Comparison of ENCODE assay signal across 8 mouse cellular contexts in the genomic region with DNA sequence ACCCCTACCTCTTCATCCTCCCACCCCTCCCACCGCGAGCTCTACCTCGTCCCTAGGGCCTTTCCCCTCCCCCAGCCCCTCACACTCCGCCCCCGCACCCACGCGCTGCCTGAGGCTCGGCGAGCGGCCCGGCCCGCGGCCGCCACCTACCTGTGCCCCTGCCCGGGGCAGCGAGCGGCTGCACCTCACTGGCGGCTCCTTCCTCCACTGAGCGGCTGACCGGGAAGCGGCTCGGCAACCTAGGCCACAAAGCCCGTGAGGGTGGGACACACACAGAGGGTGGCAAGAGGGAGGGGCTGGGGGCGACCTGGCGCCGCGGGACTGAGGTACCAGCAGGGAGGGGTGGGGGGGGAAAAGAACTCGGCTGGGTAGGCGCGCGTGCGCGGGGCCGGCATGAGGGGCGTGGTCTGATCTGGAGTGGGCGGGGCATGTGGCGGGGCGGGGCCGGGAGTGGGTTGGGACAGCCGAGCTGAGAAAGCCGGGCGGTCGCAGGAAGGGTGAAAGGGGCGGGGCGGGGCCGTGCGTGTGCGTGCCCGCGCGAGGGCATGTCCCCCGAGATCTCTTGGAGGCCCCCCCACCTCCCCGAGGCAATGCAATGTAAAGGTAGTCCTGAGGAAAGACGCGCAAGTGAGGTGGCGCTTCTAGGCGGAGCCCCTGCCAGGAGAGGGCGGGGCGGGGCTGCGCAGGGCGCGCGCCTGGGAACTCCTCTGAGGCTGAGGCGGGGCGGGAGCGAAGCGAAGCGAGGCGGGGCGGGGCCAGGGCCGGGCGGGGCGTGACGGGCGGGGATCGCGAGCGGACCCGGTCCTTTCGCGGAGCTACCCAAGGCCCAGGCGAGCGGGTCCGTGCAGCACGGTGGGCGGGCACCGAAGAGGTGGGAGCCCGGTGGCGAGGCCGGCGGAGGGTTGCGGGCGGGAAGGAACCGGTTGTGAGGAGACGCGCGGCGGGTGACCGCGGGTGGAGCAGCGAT. TPM values are rescaled to one million over a fixed set of nuclear protein-coding genes. Genes with fewer than 3 reads are reported as not detected.
DNase-seq lines count a peak whose midpoint lies in the region; ATAC-seq and TF ChIP-seq lines count a peak whose summit lies in the region.

A gene (minus strand): TSS at position 408 of the 967 bp plus-strand sequence.
A gene (plus strand): TSS at position 469 of the 967 bp plus-strand sequence.

- peak in 2 of 3 experiments; percentile 11 to 37; a peak in 3 of 6 replicates for TF ChIP-seq CTCF in MEL (IDR thresholded peaks at IDR 0.05 in 2 of 3, conservative IDR thresholded peaks at IDR 0.05 in 1 of 3; ENCODE audit: control insufficient read depth in 1 of 3, insufficient read depth in 1 of 3, low read depth in 2 of 3, low read length in 3 of 3, poor library complexity in 1 of 3, severe bottlenecking in 1 of 3)
- TF ChIP-seq CTCF in cerebellum, adult 2 months (IDR thresholded peaks at IDR 0.05; ENCODE audit: borderline replicate concordance, insufficient read depth, low read depth, low read length): no peak
- TF ChIP-seq CTCF in forebrain, postnatal 0 days (IDR thresholded peaks at IDR 0.05; ENCODE audit: low read depth): peak; percentile 52

- peak; percentile 31 to 64; a peak in 2 of 4 replicates for TF ChIP-seq POLR2A in MEL (IDR thresholded peaks at IDR 0.05; ENCODE audit: control insufficient read depth in 1 of 2, insufficient read depth in 1 of 2, low read depth in 1 of 2, low read length in 2 of 2, poor library complexity in 1 of 2)
- peak; percentile 71 for TF ChIP-seq POLR2A in cerebellum, adult 2 months (IDR thresholded peaks at IDR 0.05; ENCODE audit: borderline replicate concordance, insufficient read depth, low read length)

- peak within 1 kb of the TSS; percentile 98 to 99 for H3K4me3 ChIP-seq in MEL (ENCODE audit: control insufficient read depth in 1 of 2, insufficient read depth in 1 of 2, low read depth in 2 of 2, low read length in 2 of 2)
- peak within 1 kb of the TSS; percentile 87 for H3K4me3 ChIP-seq in cerebellum, adult 2 months (replicated peaks; ENCODE audit: insufficient read depth, low read depth, low read length)
- H3K4me3 ChIP-seq in forebrain, postnatal 0 days (ENCODE audit: low read depth, low read length): peak within 1 kb of the TSS; percentile 86
- peak within 1 kb of the TSS; percentile 88 for H3K4me3 ChIP-seq in lung, embryonic 15.5 days

- peak; percentile 96 for ATAC-seq in forebrain, postnatal 0 days
- peak; percentile 98 for ATAC-seq in lung, embryonic 15.5 days (ENCODE audit: borderline replicate concordance, extremely low read depth, low FRiP score, low TSS enrichment)

- peaks cover 8% of the 10 kb centered on the region for H3K79me2 ChIP-seq in MEL (ENCODE audit: control insufficient read depth, insufficient read depth, low read length, poor library complexity)

- H3K36me3 ChIP-seq in MEL (ENCODE audit: control insufficient read depth in 1 of 2, insufficient read depth in 2 of 2, low read length in 2 of 2): peaks cover 0 to 15% of the 10 kb centered on the region in 2 experiments; a peak in 2 of 4 replicates
- H3K36me3 ChIP-seq in forebrain, postnatal 0 days (ENCODE audit: insufficient read depth): no peaks in the 10 kb centered on the region
- no peaks in the 10 kb centered on the region for H3K36me3 ChIP-seq in lung, embryonic 15.5 days

- H3K27ac ChIP-seq in MEL (ENCODE audit: control insufficient read depth, low read depth, low read length): peak within 1 kb of the TSS; percentile 31; the same call in 1 of the 2 replicates
- H3K27ac ChIP-seq in cerebellum, adult 2 months (ENCODE audit: insufficient read depth, low read length): peak within 1 kb of the TSS; percentile 86
- peak within 1 kb of the TSS; percentile 87 for H3K27ac ChIP-seq in forebrain, postnatal 0 days (ENCODE audit: low read depth, low read length)
- peak within 1 kb of the TSS; percentile 87 for H3K27ac ChIP-seq in lung, embryonic 15.5 days

- peak within 1 kb of the TSS; percentile 94 for H3K9ac ChIP-seq in MEL (ENCODE audit: control insufficient read depth, low read depth, low read length, poor library complexity, severe bottlenecking)
- H3K9ac ChIP-seq in forebrain, postnatal 0 days: peak within 1 kb of the TSS; percentile 86
- H3K9ac ChIP-seq in lung, embryonic 15.5 days: peak within 1 kb of the TSS; percentile 76

- H3K27me3 ChIP-seq in MEL (ENCODE audit: control insufficient read depth in 1 of 2, insufficient read depth in 2 of 2, low read length in 2 of 2): no peaks in the 10 kb centered on the region
- H3K27me3 ChIP-seq in cerebellum, adult 2 months (ENCODE audit: control insufficient read depth, insufficient read depth, low read length): no peaks in the 10 kb centered on the region
- H3K27me3 ChIP-seq in forebrain, postnatal 0 days (ENCODE audit: insufficient read depth, low read length): no peaks in the 10 kb centered on the region
- no peaks in the 10 kb centered on the region for H3K27me3 ChIP-seq in lung, embryonic 15.5 days

- H3K4me1 ChIP-seq in MEL (ENCODE audit: control insufficient read depth in 1 of 2, insufficient read depth in 2 of 2, low read length in 2 of 2): peaks cover 12 to 15% of the 10 kb centered on the region in 2 experiments; a peak in 3 of 4 replicates
- no peaks in the 10 kb centered on the region for H3K4me1 ChIP-seq in cerebellum, adult 2 months (ENCODE audit: control insufficient read depth, insufficient read depth, low read length)
- H3K4me1 ChIP-seq in forebrain, postnatal 0 days (ENCODE audit: insufficient read depth): 0 out of 2 replicates have a peak, but pooled peaks cover 5% of the 10 kb centered on the region
- H3K4me1 ChIP-seq in lung, embryonic 15.5 days: peaks cover 37% of the 10 kb centered on the region

- DNase-seq in MEL (ENCODE audit: low read depth, low spot score): peak; percentile 95
- DNase-seq in cerebellum, adult 2 months: peak; percentile 93 to 97
- DNase-seq in forebrain, postnatal 0 days: peak; percentile 96
- DNase-seq in heart, postnatal 4 days: peak; percentile 96
- DNase-seq in layer of hippocampus, adult 8-10 months (ENCODE audit: low spot score in 2 of 2): peak; percentile 90
- DNase-seq in ovary, adult 18-20 months (ENCODE audit: low spot score): peak; percentile 96
- DNase-seq in thymus, postnatal 0 days (ENCODE audit: low spot score): peak; percentile 98

- WGBS in cerebellum, adult 2 months: under 1% methylated on average over 100 of the region's 101 CpGs
- WGBS in forebrain, postnatal 0 days: 3% methylated on average over 88 of the region's 101 CpGs
- WGBS in lung, embryonic 15.5 days: under 1% methylated on average over 99 of the region's 101 CpGs

- H3K9me3 ChIP-seq in MEL (replicated peaks; ENCODE audit: insufficient read depth, low read length): no peaks in the 10 kb centered on the region
- H3K9me3 ChIP-seq in forebrain, postnatal 0 days (ENCODE audit: low read length): no peaks in the 10 kb centered on the region
- H3K9me3 ChIP-seq in lung, embryonic 15.5 days: no peaks in the 10 kb centered on the region

- peak within 1 kb of the TSS; percentile 65 for H3K4me2 ChIP-seq in forebrain, postnatal 0 days (ENCODE audit: low read depth)
- H3K4me2 ChIP-seq in lung, embryonic 15.5 days: peak within 1 kb of the TSS; percentile 79

- TF ChIP-seq RAD21 in MEL (IDR thresholded peaks at IDR 0.05; ENCODE audit: low read depth, low read length): no peak

- no peak for TF ChIP-seq EP300 in MEL (IDR thresholded peaks at IDR 0.05; ENCODE audit: low read depth in 1 of 2, low read length in 2 of 2)

TF ChIP-seq in MEL, 35 proteins besides CTCF, POLR2A, EP300 and RAD21 (continues in another document):
- TF ChIP-seq USF1 (IDR thresholded peaks at IDR 0.05; ENCODE audit: low read depth, low read length) (peak; percentile 22; the same call in 1 of the 2 replicates), ZKSCAN1 (IDR thresholded peaks at IDR 0.05; ENCODE audit: low read depth, low read length) (no peak), HCFC1 (IDR thresholded peaks at IDR 0.05; ENCODE audit: low read depth, low read length) (peak; percentile 55; the same call in 1 of the 2 replicates), NRF1 (IDR thresholded peaks at IDR 0.05; ENCODE audit: insufficient read depth, low read depth, low read length, poor library complexity, severe bottlenecking) (peak; percentile 76), JUND (IDR thresholded peaks at IDR 0.05; ENCODE audit: low read depth, low read length) (no peak), MXI1 (IDR thresholded peaks at IDR 0.05; ENCODE audit: low read depth, low read length) (0 out of 2 replicates have a peak, but pooled peaks have one; percentile 15), SIN3A (IDR thresholded peaks at IDR 0.05; ENCODE audit: low read length) (peak; percentile 36; the same call in 1 of the 2 replicates), TBP (IDR thresholded peaks at IDR 0.05; ENCODE audit: low read depth, low read length) (0 out of 2 replicates have a peak, but pooled peaks have one; percentile 48), KAT2A (conservative IDR thresholded peaks at IDR 0.05; ENCODE audit: low read depth, low read length) (no peak), SMC3 (IDR thresholded peaks at IDR 0.05; ENCODE audit: low read depth, low read length) (0 out of 2 replicates have a peak, but pooled peaks have one; percentile 10)

RNA-seq across cellular contexts. Expression of the first gene that starts in this region (rescaled TPM):
- total RNA-seq in MEL (2012; rRNA removed): 8.6 and 9.3 TPM in 2 replicates
- polyA plus RNA-seq in MEL (2012; ENCODE audit: insufficient read depth in 1 of 2, insufficient read length in 2 of 2, low read depth in 1 of 2, low replicate concordance in 2 of 2, missing spikeins in 1 of 2): 10 to 100 TPM in 1 of 2 experiments, not detected in 1; 48.9 TPM
- 23.4 and 24.1 TPM in 2 replicates for polyA plus RNA-seq in cerebellum, adult 2 months (2012; rRNA removed)
- 12.4 and 14.7 TPM in 2 replicates for total RNA-seq in forebrain, postnatal 0 days (2014; rRNA removed)
- 27.9 and 36.4 TPM in 2 replicates for polyA plus RNA-seq in forebrain, postnatal 0 days (2015; fragmentation: Nextera tagmentation; extraction: Ambion mirVana)
- 10 to 100 TPM; 23.1 to 24.9 TPM for total RNA-seq in heart, postnatal 4 days (2021)
- total RNA-seq in layer of hippocampus, adult 8-10 months (2022): 10 to 100 TPM; 30.5 to 38.5 (median 34.3) TPM
- 71.7 and 72.6 TPM in 2 replicates for polyA plus RNA-seq in lung, embryonic 15.5 days (2015; fragmentation: Nextera tagmentation; extraction: Ambion mirVana)
- 127 and 129 TPM in 2 replicates for polyA plus RNA-seq in thymus, postnatal 0 days (2015; fragmentation: Nextera tagmentation; extraction: Ambion mirVana)

RNA-seq across cellular contexts. Expression of the second gene that starts in this region (rescaled TPM):
- total RNA-seq in MEL (2012; rRNA removed): 11.2 and 12.4 TPM in 2 replicates
- polyA plus RNA-seq in MEL (2012; ENCODE audit: insufficient read depth in 1 of 2, insufficient read length in 2 of 2, low read depth in 1 of 2, low replicate concordance in 2 of 2, missing spikeins in 1 of 2): 10 to 100 TPM in 1 of 2 experiments, not detected in 1; 16.8 TPM
- polyA plus RNA-seq in cerebellum, adult 2 months (2012; rRNA removed): 22.5 and 23.5 TPM in 2 replicates
- total RNA-seq in forebrain, postnatal 0 days (2014; rRNA removed): 17.9 and 20.4 TPM in 2 replicates
- polyA plus RNA-seq in forebrain, postnatal 0 days (2015; fragmentation: Nextera tagmentation; extraction: Ambion mirVana): 40.5 and 43.8 TPM in 2 replicates
- 10 to 100 TPM; 16.1 to 18.4 TPM for total RNA-seq in heart, postnatal 4 days (2021)
- total RNA-seq in layer of hippocampus, adult 8-10 months (2022): 10 to 100 TPM; 18.9 to 24.1 (median 21.0) TPM
- 35.2 and 38.7 TPM in 2 replicates for polyA plus RNA-seq in lung, embryonic 15.5 days (2015; fragmentation: Nextera tagmentation; extraction: Ambion mirVana)
- 106 and 112 TPM in 2 replicates for polyA plus RNA-seq in thymus, postnatal 0 days (2015; fragmentation: Nextera tagmentation; extraction: Ambion mirVana)

Comparison
In these comparisons a context has a peak if more than half of its experiments do, and no peak if none do; other contexts are left out.
1. Peak in every context shown above with its lines: DNase-seq, ATAC-seq, H3K4me3 ChIP-seq and H3K27ac ChIP-seq.
2. H3K27ac ChIP-seq: peak in every context shown above with its lines; median percentile 87 in forebrain, postnatal 0 days; 87 in lung, embryonic 15.5 days; 86 in cerebellum, adult 2 months; 31 in MEL.